Mouse (Mus musculus): Measurements from ENCODE around the gene Aldh8a1. TPM values are rescaled to one million over a fixed set of nuclear protein-coding genes. Genes with fewer than 3 reads are reported as not detected.

The Aldh8a1 gene
- polyA plus RNA-seq, 1 experiment from 2014 or later: 0.13 TPM

- Histone ChIP-seq H3K27ac (ENCODE audit: low read length) (no peak overlapping the region), H3K9ac (replicated peaks; ENCODE audit: low read depth, low read length) (no peak overlapping the region), H3K27me3 (ENCODE audit: control insufficient read depth, insufficient read depth, low read length) (no peaks in the 10 kb centered on the region), H3K4me3 (ENCODE audit: low read depth, low read length) (no peak overlapping the region), H3K36me3 (ENCODE audit: control insufficient read depth, insufficient read depth, low read length) (peaks cover 45% of the 10 kb centered on the region), H3K4me1 (ENCODE audit: control insufficient read depth, insufficient read depth, low read length) (no peaks in the 10 kb centered on the region), H3K4me2 (replicated peaks; ENCODE audit: low read depth, low read length) (no peak overlapping the region), H3K9me3 (ENCODE audit: control insufficient read depth, low read depth, low read length) (no peaks in the 10 kb centered on the region)
- WGBS: 96% methylated on average over 5 of the region's 5 CpGs
- ATAC-seq (ENCODE audit: insufficient number of reproducible peaks, insufficient read depth, low FRiP score, low read depth): no peak
Observed at GRCm38 (mm10) chr10:21349449-21349848, 27.6 kb upstream of the Aldh8a1 start.

- WGBS: 90% methylated on average over 2 of the region's 2 CpGs
- Histone ChIP-seq H3K27ac (ENCODE audit: low read length) (no peak overlapping the region), H3K9me3 (ENCODE audit: control insufficient read depth, low read depth, low read length) (no peaks in the 10 kb centered on the region), H3K36me3 (ENCODE audit: control insufficient read depth, insufficient read depth, low read length) (peaks cover 48% of the 10 kb centered on the region), H3K4me1 (ENCODE audit: control insufficient read depth, insufficient read depth, low read length) (no peaks in the 10 kb centered on the region), H3K27me3 (ENCODE audit: control insufficient read depth, insufficient read depth, low read length) (no peaks in the 10 kb centered on the region), H3K4me3 (ENCODE audit: low read depth, low read length) (no peak overlapping the region), H3K4me2 (replicated peaks; ENCODE audit: low read depth, low read length) (no peak overlapping the region), H3K9ac (replicated peaks; ENCODE audit: low read depth, low read length) (no peak overlapping the region)
- no peak for ATAC-seq (ENCODE audit: insufficient number of reproducible peaks, insufficient read depth, low FRiP score, low read depth)
Observed at GRCm38 (mm10) chr10:21349946-21350345, 27.1 kb upstream of the Aldh8a1 start.

GRCm38 (mm10) chr10:21350531-21351515, 26.3 kb upstream of the Aldh8a1 start:
- Histone ChIP-seq H3K27ac (ENCODE audit: low read length) (no peak overlapping the region), H3K4me3 (ENCODE audit: low read depth, low read length) (no peak overlapping the region), H3K9ac (replicated peaks; ENCODE audit: low read depth, low read length) (no peak overlapping the region), H3K9me3 (ENCODE audit: control insufficient read depth, low read depth, low read length) (no peaks in the 10 kb centered on the region), H3K27me3 (ENCODE audit: control insufficient read depth, insufficient read depth, low read length) (no peaks in the 10 kb centered on the region), H3K36me3 (ENCODE audit: control insufficient read depth, insufficient read depth, low read length) (peaks cover 44% of the 10 kb centered on the region), H3K4me1 (ENCODE audit: control insufficient read depth, insufficient read depth, low read length) (no peaks in the 10 kb centered on the region), H3K4me2 (replicated peaks; ENCODE audit: low read depth, low read length) (no peak overlapping the region)
- ATAC-seq (ENCODE audit: insufficient number of reproducible peaks, insufficient read depth, low FRiP score, low read depth): no peak
- WGBS: 92% methylated on average over 11 of the region's 11 CpGs

- H3K4me1 ChIP-seq (ENCODE audit: control insufficient read depth, insufficient read depth, low read length): no peaks in the 10 kb centered on the region
- no peaks in the 10 kb centered on the region for H3K9me3 ChIP-seq (ENCODE audit: control insufficient read depth, low read depth, low read length)
- H3K27ac ChIP-seq (ENCODE audit: low read length): no peak overlapping the region
- H3K27me3 ChIP-seq (ENCODE audit: control insufficient read depth, insufficient read depth, low read length): no peaks in the 10 kb centered on the region
- H3K9ac ChIP-seq (replicated peaks; ENCODE audit: low read depth, low read length): no peak overlapping the region
- H3K4me3 ChIP-seq (ENCODE audit: low read depth, low read length): no peak overlapping the region
- no peak for ATAC-seq (ENCODE audit: insufficient number of reproducible peaks, insufficient read depth, low FRiP score, low read depth)
- H3K4me2 ChIP-seq (replicated peaks; ENCODE audit: low read depth, low read length): no peak overlapping the region
- 82% methylated on average over 12 of the region's 12 CpGs for WGBS
- H3K36me3 ChIP-seq (ENCODE audit: control insufficient read depth, insufficient read depth, low read length): peaks cover 49% of the 10 kb centered on the region
Observed at GRCm38 (mm10) chr10:21351766-21352165, 25.3 kb upstream of the Aldh8a1 start.

GRCm38 (mm10) chr10:21353890-21354289, 23.2 kb upstream of the Aldh8a1 start:
- Histone ChIP-seq H3K27me3 (ENCODE audit: control insufficient read depth, insufficient read depth, low read length) (no peaks in the 10 kb centered on the region), H3K9me3 (ENCODE audit: control insufficient read depth, low read depth, low read length) (no peaks in the 10 kb centered on the region), H3K36me3 (ENCODE audit: control insufficient read depth, insufficient read depth, low read length) (peaks cover 51% of the 10 kb centered on the region), H3K9ac (replicated peaks; ENCODE audit: low read depth, low read length) (no peak overlapping the region), H3K4me1 (ENCODE audit: control insufficient read depth, insufficient read depth, low read length) (no peaks in the 10 kb centered on the region), H3K4me2 (replicated peaks; ENCODE audit: low read depth, low read length) (no peak overlapping the region), H3K4me3 (ENCODE audit: low read depth, low read length) (no peak overlapping the region), H3K27ac (ENCODE audit: low read length) (no peak overlapping the region)
- WGBS: 65% methylated on average over 5 of the region's 5 CpGs
- ATAC-seq (ENCODE audit: insufficient number of reproducible peaks, insufficient read depth, low FRiP score, low read depth): no peak

- H3K9me3 ChIP-seq (ENCODE audit: control insufficient read depth, low read depth, low read length): no peaks in the 10 kb centered on the region
- H3K4me2 ChIP-seq (replicated peaks; ENCODE audit: low read depth, low read length): no peak overlapping the region
- H3K36me3 ChIP-seq (ENCODE audit: control insufficient read depth, insufficient read depth, low read length): peaks cover 49% of the 10 kb centered on the region
- H3K4me1 ChIP-seq (ENCODE audit: control insufficient read depth, insufficient read depth, low read length): no peaks in the 10 kb centered on the region
- no peak overlapping the region for H3K27ac ChIP-seq (ENCODE audit: low read length)
- H3K4me3 ChIP-seq (ENCODE audit: low read depth, low read length): no peak overlapping the region
- no peak overlapping the region for H3K9ac ChIP-seq (replicated peaks; ENCODE audit: low read depth, low read length)
- H3K27me3 ChIP-seq (ENCODE audit: control insufficient read depth, insufficient read depth, low read length): no peaks in the 10 kb centered on the region
- 92% methylated on average over 7 of the region's 7 CpGs for WGBS
- no peak for ATAC-seq (ENCODE audit: insufficient number of reproducible peaks, insufficient read depth, low FRiP score, low read depth)
Observed at GRCm38 (mm10) chr10:21354506-21354905, 22.6 kb upstream of the Aldh8a1 start.

GRCm38 (mm10) chr10:21357986-21358385, 19.1 kb upstream of the Aldh8a1 start:
- no peaks in the 10 kb centered on the region for H3K9me3 ChIP-seq (ENCODE audit: control insufficient read depth, low read depth, low read length)
- no peak overlapping the region for H3K4me3 ChIP-seq (ENCODE audit: low read depth, low read length)
- H3K9ac ChIP-seq (replicated peaks; ENCODE audit: low read depth, low read length): no peak overlapping the region
- 93% methylated on average over 8 of the region's 8 CpGs for whole genome bisulfite sequencing
- H3K27me3 ChIP-seq (ENCODE audit: control insufficient read depth, insufficient read depth, low read length): no peaks in the 10 kb centered on the region
- peaks cover 37% of the 10 kb centered on the region for H3K36me3 ChIP-seq (ENCODE audit: control insufficient read depth, insufficient read depth, low read length)
- no peak overlapping the region for H3K27ac ChIP-seq (ENCODE audit: low read length)
- ATAC-seq (ENCODE audit: insufficient number of reproducible peaks, insufficient read depth, low FRiP score, low read depth): no peak
- no peak overlapping the region for H3K4me2 ChIP-seq (replicated peaks; ENCODE audit: low read depth, low read length)
- H3K4me1 ChIP-seq (ENCODE audit: control insufficient read depth, insufficient read depth, low read length): no peaks in the 10 kb centered on the region

- no peak for ATAC-seq (ENCODE audit: insufficient number of reproducible peaks, insufficient read depth, low FRiP score, low read depth)
- Histone ChIP-seq H3K4me1 (ENCODE audit: control insufficient read depth, insufficient read depth, low read length) (no peaks in the 10 kb centered on the region), H3K36me3 (ENCODE audit: control insufficient read depth, insufficient read depth, low read length) (peaks cover 30% of the 10 kb centered on the region), H3K27ac (ENCODE audit: low read length) (no peak overlapping the region), H3K27me3 (ENCODE audit: control insufficient read depth, insufficient read depth, low read length) (no peaks in the 10 kb centered on the region), H3K9me3 (ENCODE audit: control insufficient read depth, low read depth, low read length) (no peaks in the 10 kb centered on the region), H3K9ac (replicated peaks; ENCODE audit: low read depth, low read length) (no peak overlapping the region), H3K4me2 (replicated peaks; ENCODE audit: low read depth, low read length) (no peak overlapping the region), H3K4me3 (ENCODE audit: low read depth, low read length) (no peak overlapping the region)
- 90% methylated on average over 4 of the region's 4 CpGs for WGBS
Observed at GRCm38 (mm10) chr10:21359086-21359485, 18.0 kb upstream of the Aldh8a1 start.
